Mouse (Mus musculus) stomach, postnatal 0 days (tissue): ENCODE measurements around the gene Treml4. TPM values are rescaled to one million over a fixed set of nuclear protein-coding genes. Genes with fewer than 3 reads are reported as not detected.
"Not testable (repeated sequence)": the region's sequence is repeated elsewhere in the genome, so short reads cannot be mapped to it uniquely, and the experiment has no call there.

Experiments
- ATAC-seq: fragments of 200-750 bp; cut with Nextera tagmentation; 2 replicates; pipeline ENCODE4 v1.8.0; 2017; ENCODE audit not compliant: low FRiP score, low TSS enrichment
- DNase-seq: peaks from one replicate; pipeline ENCODE4 v3.0.0-alpha.2; 2016; ENCODE audit warnings: low spot score
- H3K27ac ChIP-seq: fragments of 300-500 bp; sonication (generic); replicated peaks from 2 replicates; pipeline ENCODE4 v1.5.1; 2014; ENCODE audit warnings: mild to moderate bottlenecking, control low read depth
- H3K27me3 ChIP-seq: fragments of 300-500 bp; sonication (generic); 2 replicates; pipeline ENCODE4 v1.6.1; 2014; ENCODE audit warnings: low read length; ENCODE audit not compliant: control insufficient read depth, insufficient read depth
- H3K36me3 ChIP-seq: fragments of 300-500 bp; sonication (generic); 2 replicates; pipeline ENCODE4 v1.6.1; 2014; ENCODE audit warnings: low read length, mixed read lengths; ENCODE audit not compliant: control insufficient read depth, insufficient read depth
- H3K4me1 ChIP-seq: fragments of 300-500 bp; sonication (generic); replicated peaks from 2 replicates; pipeline ENCODE4 v1.6.1; 2014; ENCODE audit warnings: antibody characterized with exemption; ENCODE audit not compliant: control insufficient read depth, insufficient read depth
- H3K4me2 ChIP-seq: fragments of 300-500 bp; sonication (generic); replicated peaks from 2 replicates; pipeline ENCODE4 v1.6.1; 2014; ENCODE audit warnings: low read depth, mild to moderate bottlenecking, control low read depth, moderate library complexity
- H3K4me3 ChIP-seq: fragments of 300-500 bp; sonication (generic); 2 replicates; pipeline ENCODE4 v1.5.1; 2014; ENCODE audit warnings: low read depth, low read length, control low read depth
- H3K9ac ChIP-seq: fragments of 300-500 bp; sonication (generic); 2 replicates; pipeline ENCODE4 v1.6.1; 2014; ENCODE audit warnings: mild to moderate bottlenecking, low read length, control low read depth, mixed read lengths
- H3K9me3 ChIP-seq: fragments of 300-500 bp; sonication (generic); 2 replicates; pipeline ENCODE4 v1.6.1; 2016; ENCODE audit warnings: low read length; ENCODE audit not compliant: control insufficient read depth
- CTCF ChIP-seq: IDR thresholded peaks from 2 replicates; pipeline ENCODE4 v1.5.1; 2016; ENCODE audit warnings: antibody characterized with exemption, low read depth, mild to moderate bottlenecking, moderate library complexity
- EP300 ChIP-seq: optimal IDR thresholded peaks from 2 replicates; pipeline ENCODE3; 2016; ENCODE audit warnings: antibody characterized with exemption
- WGBS: fragments of 180-500 bp; shearing (Covaris S2); extraction: QIAGEN DNeasy Blood & Tissue Kit; methylation state at CpG from one replicate; pipeline ENCODE4 v1.1.7; 2014; 5-methylcytosine and 5-hydroxymethylcytosine counted together
- polyA plus RNA-seq: library from polyadenylated mRNA; unstranded; fragments of >200 nt; fragmentation: Nextera tagmentation; extraction: Ambion mirVana; gene quantifications from 2 replicates; pipeline ENCODE4 v1.2.1, GENCODE M21; 2015

Gene Treml4
- polyA plus RNA-seq, 1 experiment from 2014 or later, result 0.24 TPM

- no peaks in the 10 kb centered on the region for H3K9me3 ChIP-seq
- no peaks in the 10 kb centered on the region for H3K36me3 ChIP-seq
- H3K27ac ChIP-seq, result no peak overlapping the region
- no peak for DNase-seq
- H3K9ac ChIP-seq, result no peak overlapping the region
- WGBS, result 84% methylated on average over 5 of the region's 5 CpGs
- no peak for ATAC-seq
- no peaks in the 10 kb centered on the region for H3K4me1 ChIP-seq
- no peak overlapping the region for H3K4me3 ChIP-seq
- no peak overlapping the region for H3K4me2 ChIP-seq
- TF ChIP-seq CTCF, result no peak
- no peak for TF ChIP-seq EP300
- H3K27me3 ChIP-seq, result no peaks in the 10 kb centered on the region
These were observed 37.7 kb downstream of the Treml4 start for GRCm38 (mm10) chr17:48301792-48302191.

- H3K4me2 ChIP-seq, result no peak overlapping the region
- no peak for DNase-seq
- H3K36me3 ChIP-seq, result no peaks in the 10 kb centered on the region
- no peaks in the 10 kb centered on the region for H3K27me3 ChIP-seq
- no peak for TF ChIP-seq EP300
- TF ChIP-seq CTCF, result no peak
- H3K9me3 ChIP-seq, result no peaks in the 10 kb centered on the region
- no peaks in the 10 kb centered on the region for H3K4me1 ChIP-seq
- no peak for ATAC-seq
- no peak overlapping the region for H3K4me3 ChIP-seq
- no peak overlapping the region for H3K9ac ChIP-seq
- no peak overlapping the region for H3K27ac ChIP-seq
- WGBS, result 41% methylated on average over 2 of the region's 2 CpGs
These were observed 48.0 kb downstream of the Treml4 start for GRCm38 (mm10) chr17:48312124-48312523.

- not testable (repeated sequence) for H3K27me3 ChIP-seq, H3K4me2 ChIP-seq, H3K4me3 ChIP-seq, H3K9me3 ChIP-seq, ATAC-seq, H3K9ac ChIP-seq, DNase-seq, H3K27ac ChIP-seq, H3K4me1 ChIP-seq, H3K36me3 ChIP-seq
- WGBS, result 70% methylated on average over 3 of the region's 3 CpGs
These were observed 51.9 kb downstream of the Treml4 start, which contains the start of gene B430306N03Rik for GRCm38 (mm10) chr17:48315905-48316579. Gene B430306N03Rik, plus strand, starts transcription at chr17:48316141.

- no peak for DNase-seq
- Histone ChIP-seq H3K9me3 (no peaks in the 10 kb centered on the region), H3K4me1 (no peaks in the 10 kb centered on the region), H3K27ac (no peak overlapping the region), H3K4me3 (no peak overlapping the region), H3K36me3 (no peaks in the 10 kb centered on the region), H3K27me3 (no peaks in the 10 kb centered on the region), H3K4me2 (no peak overlapping the region), H3K9ac (no peak overlapping the region)
- TF ChIP-seq EP300 (no peak), CTCF (no peak)
- ATAC-seq, result no peak
- 97% methylated on average over 1 of the region's 1 CpGs for WGBS
These were observed 54.6 kb downstream of the Treml4 start for GRCm38 (mm10) chr17:48318686-48319085.

DNA sequence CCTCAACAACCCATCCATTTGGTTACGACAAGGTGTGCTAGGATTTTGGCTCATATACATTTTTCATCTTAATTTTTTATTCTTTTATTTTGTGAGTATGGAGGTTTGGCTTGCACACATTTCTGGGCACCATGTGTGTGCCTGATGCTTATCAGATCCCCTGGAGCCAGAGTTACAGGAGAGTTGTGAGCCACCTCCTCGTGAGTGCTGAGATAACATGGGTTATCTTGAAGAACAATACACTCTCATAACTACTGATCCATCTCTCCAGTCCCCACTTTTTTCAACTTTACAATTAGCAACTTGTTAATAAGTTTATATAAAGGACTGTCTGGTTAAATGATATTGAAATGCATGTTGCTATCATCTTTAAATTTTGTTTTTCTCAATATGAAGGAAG lies 57.2 kb downstream of the Treml4 start:
- no peaks in the 10 kb centered on the region for H3K36me3 ChIP-seq
- no peak overlapping the region for H3K4me2 ChIP-seq
- H3K27me3 ChIP-seq, result no peaks in the 10 kb centered on the region
- no peak overlapping the region for H3K4me3 ChIP-seq
- H3K27ac ChIP-seq, result no peak overlapping the region
- 59% methylated on average over 2 of the region's 2 CpGs for WGBS
- ATAC-seq (no peak), DNase-seq (no peak)
- no peak overlapping the region for H3K9ac ChIP-seq
- TF ChIP-seq EP300 (no peak), CTCF (no peak)
- H3K9me3 ChIP-seq, result no peaks in the 10 kb centered on the region
- no peaks in the 10 kb centered on the region for H3K4me1 ChIP-seq

DNA sequence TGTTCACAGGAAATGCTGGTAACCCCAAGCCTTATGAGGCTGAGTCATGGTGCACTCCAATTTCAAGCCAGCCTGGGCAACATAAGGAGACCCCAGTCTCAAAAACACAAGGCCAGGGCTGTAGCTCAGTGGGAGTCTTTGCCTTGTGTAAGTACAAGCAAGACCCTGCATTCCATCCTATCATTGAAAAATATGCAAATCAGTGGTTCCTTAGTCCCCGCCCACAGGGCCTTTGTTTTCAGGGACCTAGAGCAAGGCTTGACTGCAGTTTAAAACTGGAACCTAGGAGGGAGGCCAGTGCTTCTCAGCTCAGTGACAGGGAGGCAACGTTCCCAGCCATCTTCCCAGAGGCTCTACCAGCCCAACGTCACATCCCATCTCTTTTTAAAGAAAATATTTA lies 59.1 kb downstream of the Treml4 start:
- Histone ChIP-seq H3K9me3 (no peaks in the 10 kb centered on the region), H3K4me2 (no peak overlapping the region), H3K36me3 (no peaks in the 10 kb centered on the region), H3K4me3 (no peak overlapping the region), H3K27ac (no peak overlapping the region), H3K4me1 (no peaks in the 10 kb centered on the region), H3K27me3 (no peaks in the 10 kb centered on the region), H3K9ac (no peak overlapping the region)
- WGBS, result 85% methylated on average over 3 of the region's 3 CpGs
- TF ChIP-seq CTCF, result no peak
- no peak for TF ChIP-seq EP300
- DNase-seq, result no peak
- ATAC-seq, result no peak
